Mouse (Mus musculus) erythroblast, embryonic 14.5 days (primary cell): ENCODE measurements around the gene Hspa1b.

Experiments
- GATA1 ChIP-seq: IDR thresholded peaks from 2 replicates; pipeline ENCODE4 v1.6.1; 2012; ENCODE audit warnings: low read length, inconsistent platforms, mixed read lengths
- TAL1 ChIP-seq: IDR thresholded peaks from 3 replicates; pipeline ENCODE4 v1.6.1; 2012; ENCODE audit warnings: low read length, inconsistent platforms, mixed read lengths

DNA sequence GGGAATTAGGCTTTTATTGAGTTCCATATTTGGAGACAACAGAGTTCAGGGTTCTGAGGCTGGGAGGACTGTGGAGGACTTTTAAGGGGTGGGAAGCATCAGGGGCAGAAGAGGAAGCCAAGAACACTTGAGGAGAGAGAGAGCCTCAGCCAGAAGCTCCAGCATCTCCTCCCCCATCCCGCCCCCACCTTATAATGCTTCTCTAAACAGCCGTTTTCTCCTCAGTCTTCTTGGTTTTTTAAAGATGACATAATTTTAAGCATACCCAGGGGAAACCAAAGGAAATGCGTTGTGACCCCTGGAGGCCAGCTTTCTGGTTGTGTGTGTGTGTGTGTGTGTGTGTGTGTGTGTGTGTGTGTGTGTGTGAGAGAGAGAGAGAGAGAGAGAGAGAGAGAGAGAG lies 3.1 kb upstream of the Hspa1b start:
- TF ChIP-seq TAL1 (no peak), GATA1 (no peak)
